Mouse (Mus musculus) embryonic fibroblast, embryonic 13.5 days (primary cell): Measurements from ENCODE around the gene Stard8.

Source experiments
- CTCF ChIP-seq: IDR thresholded peaks from 2 replicates; pipeline ENCODE4 v1.5.1; 2011; ENCODE audit warnings: mild to moderate bottlenecking, control low read depth, low read length, moderate library complexity, borderline replicate concordance; ENCODE audit not compliant: insufficient read depth
- POLR2A ChIP-seq: IDR thresholded peaks from 2 replicates; pipeline ENCODE4 v1.6.1; 2011; ENCODE audit warnings: low read depth, mild to moderate bottlenecking, control low read depth, low read length, moderate library complexity

GRCm38 (mm10) chrX:99052255-99052654 is 49.2 kb downstream of the Stard8 start:
- TF ChIP-seq CTCF (no peak), POLR2A (no peak)
